Mouse (Mus musculus) spleen, postnatal 14 days (tissue): ENCODE results near the gene Kdm8.

Experiments used
- DNase-seq, 2 experiments: peaks; one replicate each; pipeline ENCODE4 v3.0.0; 2021 to 2022; ENCODE audit warnings: low spot score in 2 of 2

The Kdm8 gene

DNA sequence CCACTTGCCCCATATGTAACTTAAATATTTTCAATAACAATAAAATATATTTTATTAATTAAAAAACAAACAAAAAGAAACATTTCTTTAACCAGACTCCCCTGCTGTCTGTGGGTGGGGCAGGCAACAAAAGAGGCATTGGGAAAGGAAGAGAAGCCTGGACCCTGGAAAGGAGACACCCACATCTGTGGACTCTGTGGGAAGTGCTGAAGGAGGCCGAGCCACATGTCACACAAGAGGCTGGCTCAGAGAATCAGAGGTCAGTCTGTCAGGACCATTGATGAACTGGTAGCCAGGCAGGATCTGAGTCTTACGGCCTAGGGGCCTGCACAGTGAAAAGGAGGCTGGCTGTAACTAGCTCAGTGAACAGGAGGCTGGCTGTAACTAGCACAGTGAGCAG lies 17.7 kb downstream of the Kdm8 start:
- DNase-seq, result no peak

DNA sequence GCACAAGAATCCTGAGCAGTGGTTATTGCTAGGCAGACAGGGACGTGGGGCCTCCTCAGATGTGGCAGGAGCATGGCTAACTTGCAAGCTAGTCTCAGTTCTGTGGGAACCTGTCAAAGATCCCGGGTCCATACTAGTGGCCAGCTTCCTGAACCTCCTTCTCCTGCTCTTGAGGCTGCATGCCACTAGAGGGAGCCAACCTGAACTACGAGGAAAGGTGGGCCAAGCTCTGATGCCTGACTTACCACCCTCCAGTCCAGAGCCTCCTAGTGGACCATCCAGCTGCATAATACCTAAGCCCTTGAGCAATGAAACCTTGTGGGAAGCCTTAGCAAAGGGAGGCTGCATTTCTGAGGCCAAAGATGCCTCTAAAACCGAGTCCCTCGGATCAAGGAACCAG lies 25.5 kb downstream of the Kdm8 start:
- peak; percentile 57 to 75 for DNase-seq

DNA sequence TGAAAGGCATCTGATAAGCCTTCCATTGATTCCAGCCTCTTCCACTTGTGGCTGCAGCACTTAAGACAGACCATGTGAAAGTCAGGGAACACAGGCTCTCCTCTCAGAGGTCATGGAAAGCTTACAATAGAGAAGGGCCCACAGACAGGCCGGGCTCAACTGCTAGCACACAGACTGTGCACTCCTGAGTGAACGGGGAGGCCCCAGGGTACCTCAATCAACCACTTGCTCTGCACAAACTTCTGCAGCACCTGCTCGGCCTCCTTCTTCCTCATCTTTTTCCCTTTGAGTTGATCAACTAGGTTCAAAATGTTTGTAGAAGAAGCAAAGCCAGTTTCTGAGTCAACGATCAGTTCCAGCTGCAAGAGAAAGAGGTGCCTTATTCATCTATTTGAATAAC lies 26.4 kb downstream of the Kdm8 start:
- DNase-seq, result no peak

DNA sequence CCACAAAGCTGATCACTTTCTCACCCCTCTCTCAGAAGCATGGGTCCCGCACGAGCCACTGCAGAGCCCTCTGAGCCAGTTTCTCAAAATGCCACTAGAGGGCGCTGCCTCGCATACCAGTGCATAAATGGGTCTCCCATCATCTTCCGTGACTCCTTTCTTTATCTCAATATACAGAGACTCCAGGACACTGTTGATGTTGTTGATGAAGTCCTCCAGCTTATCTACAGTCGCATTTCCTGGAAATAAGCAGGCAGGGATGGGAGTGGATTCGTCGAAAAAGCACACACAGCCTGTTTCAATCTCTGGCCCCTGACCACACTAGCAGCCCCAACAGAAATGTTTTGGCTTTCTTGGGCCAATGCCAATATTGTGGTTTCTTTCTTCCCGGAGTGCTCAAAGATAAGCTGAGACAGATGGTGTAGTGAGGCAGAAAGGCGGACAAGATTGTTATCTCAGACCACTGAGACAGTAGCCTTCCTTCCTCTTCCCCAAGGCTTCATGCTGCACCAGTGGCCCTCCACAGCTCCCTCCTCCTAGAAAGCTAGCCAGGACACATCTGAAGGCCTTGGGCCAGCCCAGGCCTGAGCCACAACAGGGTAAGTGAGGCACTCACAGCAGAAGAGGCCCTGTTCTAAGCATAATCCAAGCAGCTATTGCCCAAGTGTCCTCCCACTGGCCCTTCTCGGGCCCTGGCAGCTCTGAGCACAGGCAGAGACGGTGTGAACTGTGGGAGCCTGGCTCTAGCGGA lies 27.7 kb downstream of the Kdm8 start:
- peak; percentile 67 to 81 for DNase-seq

DNA sequence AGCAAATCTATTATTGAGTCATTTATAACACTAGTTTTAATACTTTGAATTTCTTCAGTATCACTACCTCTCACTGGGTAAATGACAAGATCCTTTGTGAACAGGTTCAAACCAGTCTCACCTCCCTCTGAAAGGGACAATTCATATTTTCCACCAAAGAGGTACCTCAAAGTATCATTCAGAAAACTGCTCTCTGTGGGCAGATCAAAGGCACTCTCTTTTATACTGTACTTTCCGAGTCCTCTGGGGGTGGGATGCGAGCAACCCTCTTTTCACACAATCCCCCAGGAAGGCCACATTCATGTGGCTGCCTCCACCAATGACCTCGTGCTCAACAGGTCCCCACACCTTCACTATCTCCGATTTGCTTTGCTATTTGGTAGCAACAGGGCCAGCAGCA lies 30.1 kb downstream of the Kdm8 start:
- DNase-seq, result no peak

GRCm38 (mm10) chr7:125475601-125476251 lies 31.2 kb downstream of the Kdm8 start:
- no peak for DNase-seq

DNA sequence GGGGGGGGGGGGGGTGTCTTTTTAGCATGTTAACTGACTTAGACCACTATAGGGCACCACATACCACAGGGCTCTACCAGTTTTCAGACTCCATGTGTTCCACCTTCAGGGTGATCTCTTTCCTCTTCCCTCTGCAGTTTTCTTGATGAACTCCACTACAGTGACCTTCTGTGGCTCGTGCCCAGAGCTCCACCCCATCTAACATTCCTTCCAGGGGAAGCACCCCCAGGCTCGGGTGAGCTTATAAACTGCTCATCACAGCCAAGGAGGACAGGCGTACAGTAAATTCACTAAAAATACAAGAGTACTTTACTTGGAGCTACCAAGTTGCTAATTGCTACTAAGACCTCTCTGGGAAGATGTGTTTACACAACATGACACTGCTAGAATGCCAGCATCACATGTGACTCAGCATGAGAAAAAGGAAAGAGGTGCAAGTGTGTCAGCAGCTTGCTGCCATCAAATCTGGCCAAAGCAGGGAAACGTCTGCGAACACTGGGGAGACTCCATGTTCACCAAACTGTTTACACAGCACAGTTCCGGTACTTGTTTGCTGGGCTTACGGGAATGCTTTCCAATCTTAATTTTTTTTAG lies 34.0 kb downstream of the Kdm8 start:
- DNase-seq, result no peak

DNA sequence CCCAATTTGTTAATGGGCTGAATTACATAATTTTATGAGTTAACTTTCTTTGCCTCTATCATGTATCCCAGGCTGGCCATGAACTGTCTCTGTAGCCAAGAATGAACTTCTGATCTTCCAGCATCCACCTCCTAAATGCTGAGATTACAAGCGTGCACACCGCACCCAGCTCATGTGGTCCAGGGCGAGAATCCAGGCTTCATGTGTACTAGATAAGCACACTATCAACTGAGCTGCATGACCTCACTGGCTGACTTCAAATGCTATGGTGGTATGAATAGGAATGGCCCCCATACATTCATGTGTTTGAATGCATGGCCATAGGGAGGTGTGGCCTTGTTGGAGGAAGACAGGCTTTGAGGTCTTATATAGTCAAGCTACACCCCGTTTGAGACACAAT lies 36.0 kb downstream of the Kdm8 start:
- DNase-seq, result no peak

DNA sequence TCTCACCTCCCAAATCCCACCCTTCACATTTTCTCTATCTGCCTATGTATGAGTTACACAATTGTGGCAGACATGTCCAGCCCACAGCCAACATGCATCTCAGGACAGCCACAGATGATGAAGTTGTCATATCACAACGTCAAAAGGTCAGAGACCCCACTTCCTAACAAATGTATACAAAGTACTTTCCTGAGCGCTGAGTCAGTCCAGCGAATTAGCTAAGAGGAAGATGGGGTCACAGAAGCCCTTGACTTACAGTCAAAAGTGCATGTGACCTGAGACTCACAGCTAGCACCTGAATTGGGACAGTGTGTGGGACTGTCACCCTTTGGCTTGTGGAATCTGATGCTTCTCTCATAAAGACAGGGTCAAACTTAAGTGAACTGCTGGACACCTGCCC lies 37.9 kb downstream of the Kdm8 start:
- no peak for DNase-seq

DNA sequence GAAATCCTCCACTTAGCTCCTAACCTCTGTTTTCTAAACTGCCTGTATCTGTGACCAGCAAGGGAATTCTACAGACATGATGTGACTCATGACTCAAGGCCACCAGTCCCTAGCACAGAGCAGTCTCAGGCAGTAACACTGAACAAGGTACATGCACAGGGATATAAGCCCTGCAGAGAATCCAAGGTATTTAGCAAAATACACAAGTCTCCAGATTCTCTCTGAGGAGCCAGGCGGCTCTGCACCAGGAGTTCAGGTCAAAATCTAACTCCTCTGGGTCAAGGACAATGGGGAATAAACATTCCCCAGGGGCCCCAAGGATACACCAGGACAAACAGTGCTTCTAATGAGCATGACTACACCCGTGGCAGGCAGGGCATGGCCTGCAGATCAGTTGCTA lies 38.4 kb downstream of the Kdm8 start:
- DNase-seq, result no peak

DNA sequence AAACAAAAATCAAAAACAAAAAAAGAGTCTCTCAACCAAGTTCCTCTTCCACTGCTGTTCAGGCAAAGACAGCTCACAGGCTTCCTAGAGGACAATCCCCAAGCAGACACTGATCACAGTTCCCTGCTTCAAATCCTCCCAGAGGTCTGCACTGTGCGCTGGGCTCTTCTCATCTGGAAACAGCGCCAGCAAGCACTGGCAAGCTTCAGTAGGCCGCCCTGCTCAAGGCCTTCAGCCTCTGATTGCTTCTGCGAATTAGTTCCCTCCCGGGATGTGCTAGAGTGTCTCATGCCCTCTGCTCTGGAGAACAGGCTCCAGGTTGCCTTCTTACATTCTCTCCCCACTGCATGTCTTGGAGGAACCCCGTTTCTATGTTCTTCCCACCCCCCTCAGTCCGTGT lies 40.3 kb downstream of the Kdm8 start:
- no peak for DNase-seq

DNA sequence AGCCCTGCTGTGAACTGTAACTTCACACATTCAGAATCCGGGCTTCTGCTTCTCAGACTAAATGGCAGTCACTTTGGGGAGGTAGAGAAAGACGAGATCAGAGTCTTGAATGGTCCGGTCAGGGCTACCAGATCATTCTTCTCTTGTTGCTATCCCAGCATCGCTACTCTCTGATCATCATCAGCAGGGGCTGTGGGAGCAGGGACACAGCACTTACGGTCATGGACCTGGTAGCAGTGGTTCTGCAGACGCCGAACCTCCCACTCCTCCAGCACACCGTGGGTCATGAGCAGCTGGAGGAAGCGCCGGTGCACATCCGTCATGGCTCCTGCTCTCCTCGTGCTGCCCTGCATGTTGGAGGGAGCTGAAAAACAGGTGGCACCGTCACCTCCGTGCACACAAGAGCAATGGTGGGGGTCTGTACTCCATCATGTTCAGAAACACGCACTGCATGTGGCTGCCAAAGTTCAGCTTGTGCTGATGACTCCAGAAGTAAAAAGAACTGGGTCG lies 41.7 kb downstream of the Kdm8 start:
- no peak for DNase-seq

GRCm38 (mm10) chr7:125487126-125487525 lies 42.6 kb downstream of the Kdm8 start:
- DNase-seq, result no peak

DNA sequence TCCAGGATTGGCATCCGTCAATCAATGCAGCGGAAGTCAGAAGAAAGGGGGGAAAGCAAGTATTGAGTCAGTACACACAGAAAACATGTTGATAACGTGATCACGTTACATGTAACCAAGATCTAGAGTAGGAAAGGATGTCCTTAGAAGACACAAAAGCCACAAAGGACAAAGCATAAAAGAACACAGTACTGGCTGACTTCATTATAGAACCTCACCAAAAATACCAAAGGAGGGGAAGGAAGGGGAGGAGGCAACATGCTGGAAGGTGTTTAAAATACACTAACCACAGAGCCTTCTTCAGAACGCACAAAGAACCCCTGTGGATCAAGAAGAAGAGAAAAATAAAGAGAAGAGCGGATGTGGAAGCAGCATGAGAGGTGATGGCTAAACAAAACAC lies 44.2 kb downstream of the Kdm8 start:
- DNase-seq, result no peak

DNA sequence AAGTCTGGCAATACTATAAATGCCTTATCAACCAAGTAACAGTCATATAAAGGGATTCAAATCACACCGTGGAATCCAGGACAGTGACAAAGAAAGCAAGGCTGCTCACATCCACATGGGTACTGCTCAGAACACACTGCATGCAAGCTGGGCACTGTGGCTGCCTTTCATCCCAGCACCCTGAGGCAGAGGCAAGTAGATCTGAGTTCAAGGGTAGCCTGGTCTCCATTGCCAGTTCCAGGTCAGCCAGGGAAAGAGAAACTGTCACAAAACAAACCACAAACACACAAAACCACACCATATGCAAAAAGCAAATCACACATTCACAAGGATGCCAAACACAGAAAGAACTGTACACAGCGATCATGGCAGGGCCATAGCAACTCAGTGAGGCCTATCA lies 45.2 kb downstream of the Kdm8 start:
- DNase-seq, result no peak

- DNase-seq, result peak; percentile 89 to 93
These were observed 46.7 kb downstream of the Kdm8 start, which contains the start of gene Nsmce1 for GRCm38 (mm10) chr7:125490947-125491735. Nsmce1 (minus strand) TSS chr7:125491596.

- no peak for DNase-seq
These were observed 47.3 kb downstream of the Kdm8 start for GRCm38 (mm10) chr7:125491760-125492159.

DNA sequence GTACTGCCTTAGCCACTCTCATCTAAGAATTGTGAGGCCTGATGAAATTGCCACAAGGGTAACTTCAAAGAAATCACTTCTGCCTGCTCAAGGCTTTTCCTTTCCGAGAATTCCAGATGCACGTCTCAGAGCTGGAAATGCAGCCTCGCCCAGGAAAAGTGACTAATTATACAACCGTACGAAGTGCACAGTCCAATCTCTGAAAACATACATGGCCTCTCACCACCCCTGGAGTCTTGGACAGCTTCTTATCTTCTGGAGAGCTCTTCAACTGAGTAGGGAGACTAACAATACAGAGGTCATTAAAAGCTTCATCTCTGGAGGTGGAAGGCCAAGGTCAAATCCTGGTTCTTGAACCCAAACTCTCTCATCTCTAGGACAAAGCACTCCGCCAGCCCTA lies 48.1 kb downstream of the Kdm8 start:
- no peak for DNase-seq

DNA sequence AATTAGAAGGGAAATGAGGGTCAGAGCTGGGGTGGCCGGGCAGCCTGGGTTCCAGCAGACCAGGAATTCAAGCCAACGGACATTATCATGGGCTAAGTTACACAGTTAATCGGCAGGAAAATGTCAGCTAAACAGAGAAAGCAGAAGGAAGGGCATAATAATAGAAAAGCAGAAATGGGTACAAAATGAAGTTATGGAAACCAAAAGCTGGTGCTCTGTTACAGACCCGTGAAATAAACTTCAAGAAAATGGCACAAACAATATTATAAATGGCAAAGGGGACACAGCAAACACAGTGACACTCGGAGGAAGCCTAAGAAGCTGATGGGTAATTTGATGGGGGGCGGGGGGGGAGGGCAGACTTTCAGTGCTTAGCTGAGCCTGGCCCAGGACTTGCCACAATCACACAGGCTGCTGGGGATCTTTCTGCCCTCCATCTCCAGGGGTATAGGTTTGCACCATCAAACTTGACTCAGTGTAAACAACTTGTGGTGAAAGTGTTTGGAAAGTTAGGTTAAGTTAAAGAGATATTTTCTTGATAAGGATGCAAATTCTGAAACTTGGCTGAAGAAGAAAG lies 51.5 kb downstream of the Kdm8 start:
- no peak for DNase-seq

GRCm38 (mm10) chr7:125499927-125500868 lies 55.7 kb downstream of the Kdm8 start:
- no peak for DNase-seq

DNA sequence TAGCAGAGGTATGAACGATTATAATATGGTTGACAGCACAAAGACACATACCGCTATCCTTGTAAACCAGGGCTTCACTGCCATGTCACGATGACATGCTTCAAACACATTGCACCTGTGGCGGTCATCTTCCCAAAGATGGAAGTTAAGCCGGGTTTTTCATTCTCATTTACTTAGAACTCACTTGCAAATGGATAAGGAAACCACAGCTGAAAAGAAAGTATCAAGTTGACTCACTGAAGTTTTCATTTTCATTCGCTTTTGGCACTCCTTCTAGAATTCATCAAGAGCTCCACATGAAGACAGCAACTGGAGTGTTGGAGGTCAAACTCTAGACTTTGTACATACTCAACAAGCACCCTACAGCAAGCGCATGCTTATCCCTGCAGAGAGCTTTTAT lies 56.4 kb downstream of the Kdm8 start:
- DNase-seq, result no peak
